Mouse (Mus musculus) cerebellum, adult 2 months (tissue): ENCODE data around the gene Phf7. TPM values are rescaled to one million over a fixed set of nuclear protein-coding genes. Genes with fewer than 3 reads are reported as not detected.
A peak's percentile ranks its signal among the peaks of the same experiment; 100 is the strongest.

Experiments used
- DNase-seq, 2 experiments: peaks; one replicate each; pipeline ENCODE4 v3.0.0; 2021
- H3K27ac ChIP-seq: fragments of 200-500 bp; 2 replicates; pipeline ENCODE4 v1.5.1; 2012; ENCODE audit warnings: low read length, control low read depth, inconsistent platforms; ENCODE audit not compliant: insufficient read depth
- H3K27me3 ChIP-seq: fragments of 200-500 bp; 2 replicates; pipeline ENCODE4 v1.6.1; 2012; ENCODE audit warnings: inconsistent platforms, mild to moderate bottlenecking, low read length, moderate library complexity; ENCODE audit not compliant: control insufficient read depth, insufficient read depth
- H3K4me1 ChIP-seq: fragments of 200-500 bp; 2 replicates; pipeline ENCODE4 v1.6.1; 2011; ENCODE audit warnings: low read length; ENCODE audit not compliant: control insufficient read depth, insufficient read depth
- H3K4me3 ChIP-seq: fragments of 200-500 bp; replicated peaks from 2 replicates; pipeline ENCODE3; 2011; ENCODE audit warnings: mild to moderate bottlenecking, low read depth, low read length, control low read depth; ENCODE audit not compliant: insufficient read depth
- CTCF ChIP-seq: fragments of 200-500 bp; IDR thresholded peaks from 2 replicates; pipeline ENCODE4 v1.5.1; 2011; ENCODE audit warnings: low read depth, mild to moderate bottlenecking, control low read depth, low read length, moderate library complexity, borderline replicate concordance; ENCODE audit not compliant: insufficient read depth
- POLR2A ChIP-seq: fragments of 200-500 bp; IDR thresholded peaks from 2 replicates; pipeline ENCODE4 v1.6.1; 2011; ENCODE audit warnings: low read length, control low read depth, borderline replicate concordance; ENCODE audit not compliant: insufficient read depth
- WGBS: fragments of 180-500 bp; shearing (Covaris S2); methylation state at CpG from one replicate; pipeline ENCODE4 v1.1.7; 2018; 5-methylcytosine and 5-hydroxymethylcytosine counted together
- polyA plus RNA-seq: library from polyadenylated mRNA; depleted of rRNA; stranded (reverse); fragments of >200 nt; gene quantifications from 2 replicates; pipeline ENCODE4 v1.2.3, GENCODE M21; 2012

Gene Phf7
- polyA plus RNA-seq, 1 experiment: 7.8 TPM

GRCm38 (mm10) chr14:31258476-31259050 is 7.4 kb upstream of the Phf7 start:
- Histone ChIP-seq H3K4me3 (no peak overlapping the region), H3K27ac (no peak overlapping the region), H3K27me3 (no peaks in the 10 kb centered on the region), H3K4me1 (no peaks in the 10 kb centered on the region)
- TF ChIP-seq POLR2A (no peak), CTCF (no peak)
- no peak for DNase-seq
- WGBS: 92% methylated on average over 14 of the region's 14 CpGs

GRCm38 (mm10) chr14:31252091-31252490 is 974 bp upstream of the Phf7 start:
- no peaks in the 10 kb centered on the region for H3K27me3 ChIP-seq
- DNase-seq: no peak
- TF ChIP-seq POLR2A (no peak), CTCF (no peak)
- 86% methylated on average over 5 of the region's 5 CpGs for WGBS
- peak overlapping the region; percentile 96 for H3K4me3 ChIP-seq
- no peak overlapping the region for H3K27ac ChIP-seq
- H3K4me1 ChIP-seq: no peaks in the 10 kb centered on the region; the same call in 1 of the 2 replicates

GRCm38 (mm10) chr14:31251626-31252025 is 509 bp upstream of the Phf7 start:
- H3K4me3 ChIP-seq: peak overlapping the region; percentile 96
- TF ChIP-seq POLR2A: no peak
- TF ChIP-seq CTCF: no peak
- H3K27ac ChIP-seq: peak overlapping the region; percentile 55; the same call in 1 of the 2 replicates
- WGBS: 2% methylated on average over 18 of the region's 18 CpGs
- H3K27me3 ChIP-seq: no peaks in the 10 kb centered on the region
- no peaks in the 10 kb centered on the region; the same call in 1 of the 2 replicates for H3K4me1 ChIP-seq
- DNase-seq: no peak

- TF ChIP-seq CTCF: no peak
- TF ChIP-seq POLR2A: no peak
- DNase-seq: no peak
- Histone ChIP-seq H3K27me3 (no peaks in the 10 kb centered on the region), H3K4me1 (no peaks in the 10 kb centered on the region; the same call in 1 of the 2 replicates), H3K27ac (peak overlapping the region; percentile 93), H3K4me3 (peak overlapping the region; percentile 84)
- WGBS: 15% methylated on average over 38 of the region's 38 CpGs
These were observed 664 bp downstream of the Phf7 start for GRCm38 (mm10) chr14:31250222-31251083.

- no peak overlapping the region for H3K4me3 ChIP-seq
- H3K27me3 ChIP-seq: no peaks in the 10 kb centered on the region
- no peak overlapping the region for H3K27ac ChIP-seq
- H3K4me1 ChIP-seq: no peaks in the 10 kb centered on the region; the same call in 1 of the 2 replicates
- no peak for DNase-seq
- no peak for TF ChIP-seq CTCF
- TF ChIP-seq POLR2A: no peak
- 93% methylated on average over 6 of the region's 6 CpGs for WGBS
These were observed 2.7 kb downstream of the Phf7 start for GRCm38 (mm10) chr14:31248396-31248795.

GRCm38 (mm10) chr14:31245946-31246345 is 5.2 kb downstream of the Phf7 start:
- no peak for TF ChIP-seq POLR2A
- TF ChIP-seq CTCF: no peak
- no peak overlapping the region for H3K4me3 ChIP-seq
- H3K4me1 ChIP-seq: no peaks in the 10 kb centered on the region
- H3K27me3 ChIP-seq: no peaks in the 10 kb centered on the region
- DNase-seq: no peak
- 38% methylated on average over 1 of the region's 1 CpGs for WGBS
- H3K27ac ChIP-seq: no peak overlapping the region

- Histone ChIP-seq H3K4me3 (no peak overlapping the region), H3K4me1 (no peaks in the 10 kb centered on the region), H3K27me3 (no peaks in the 10 kb centered on the region), H3K27ac (no peak overlapping the region)
- 78% methylated on average over 1 of the region's 1 CpGs for WGBS
- no peak for TF ChIP-seq CTCF
- TF ChIP-seq POLR2A: no peak
- no peak for DNase-seq
These were observed 6.3 kb downstream of the Phf7 start for GRCm38 (mm10) chr14:31244777-31245176.
